Mouse (Mus musculus) urinary bladder, postnatal 0 days (tissue): ENCODE measurements around the gene Cacna1i. TPM values are rescaled to one million over a fixed set of nuclear protein-coding genes. Genes with fewer than 3 reads are reported as not detected.

Experiments used
- polyA plus RNA-seq: library from polyadenylated mRNA; unstranded; fragments of >200 nt; fragmentation: Nextera tagmentation; extraction: Ambion mirVana; gene quantifications from 2 replicates; pipeline ENCODE4 v1.2.1, GENCODE M21; 2015

Gene Cacna1i
- not detected in 2 replicates for polyA plus RNA-seq

GRCm38 (mm10) chr15:80286851-80287415 is at the start of gene Cacna1i:
Cacna1i (plus strand) TSS chr15:80287238.

GRCm38 (mm10) chr15:80254847-80255645 is 32.0 kb upstream of the Cacna1i start, which contains the start of gene Atf4:
Atf4 (plus strand) TSS chr15:80255184.

DNA sequence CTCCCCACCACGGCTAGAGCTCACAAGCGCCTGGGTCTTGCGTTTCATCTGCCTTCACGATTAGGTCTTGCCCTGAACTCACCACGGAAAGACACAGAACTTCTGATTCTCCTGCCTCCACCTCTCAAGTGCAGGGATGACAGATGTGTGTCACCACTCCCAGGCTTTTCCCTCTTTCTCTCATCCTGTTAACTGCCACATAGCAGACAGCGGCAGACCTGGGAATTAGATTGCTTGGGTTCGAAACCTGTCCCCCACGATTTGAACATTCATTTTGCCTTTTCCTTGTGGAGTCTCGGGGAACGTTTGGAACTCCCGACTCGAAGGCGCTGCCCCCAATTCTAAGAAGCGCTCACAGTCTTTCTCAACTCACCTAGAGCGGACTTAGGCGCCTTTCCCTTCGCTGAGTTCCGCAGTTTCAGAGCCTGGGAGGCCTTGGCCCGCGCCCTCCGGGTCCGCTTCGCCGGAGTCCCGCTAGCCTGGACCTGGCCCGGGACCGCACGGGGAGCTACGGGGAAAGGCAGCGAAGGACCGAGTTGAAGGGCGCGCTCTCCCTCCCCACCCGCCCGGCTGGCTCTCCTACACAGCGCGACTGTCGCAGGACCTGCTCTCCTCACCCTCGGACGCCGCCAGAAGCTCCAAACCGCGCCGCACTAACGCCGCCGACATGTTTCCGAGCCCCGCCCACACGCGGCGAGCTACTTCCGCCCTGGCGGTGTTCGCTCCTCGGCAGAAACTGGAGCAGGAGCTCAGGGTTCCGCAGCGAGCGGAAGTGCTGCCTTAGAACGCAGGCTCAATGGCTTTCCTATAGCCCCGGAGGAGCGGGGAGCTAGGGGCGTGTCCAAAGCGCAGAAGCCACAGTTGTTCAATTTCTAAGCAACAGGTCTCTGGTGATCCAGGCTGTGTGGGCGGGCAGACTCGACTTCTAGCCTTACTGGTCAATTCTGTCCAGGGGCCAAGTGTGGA is 23.1 kb upstream of the Cacna1i start, which contains the start of gene Rps19bp1:
Rps19bp1 (minus strand) TSS at position 706 of the 966 bp plus-strand sequence.

Other genes starting within 250 kb of the Cacna1i start
- 61.2 and 65.8 TPM in 2 replicates for gene Syngr1, start 195.9 kb upstream of the Cacna1i start, polyA plus RNA-seq
- 642 and 665 TPM in 2 replicates for gene Rpl3, start 195.4 kb upstream of the Cacna1i start, polyA plus RNA-seq
- 16.2 and 16.7 TPM in 2 replicates for gene Tab1, start 154.1 kb upstream of the Cacna1i start, polyA plus RNA-seq
- gene Mgat3, start 113.5 kb upstream of the Cacna1i start, polyA plus RNA-seq = 7.9 and 8.7 TPM in 2 replicates
- gene Mief1, start 53.2 kb upstream of the Cacna1i start, polyA plus RNA-seq = 16.2 and 17.1 TPM in 2 replicates
- not detected in 2 replicates for gene AC140267.1, start 51.4 kb upstream of the Cacna1i start, polyA plus RNA-seq
- 144 and 149 TPM in 2 replicates for gene Atf4, start 32.1 kb upstream of the Cacna1i start, polyA plus RNA-seq
- 31.5 and 32.4 TPM in 2 replicates for gene Rps19bp1, start 22.9 kb upstream of the Cacna1i start, polyA plus RNA-seq